Mouse (Mus musculus): ENCODE data around the gene Best3. TPM values are rescaled to one million over a fixed set of nuclear protein-coding genes. Genes with fewer than 3 reads are reported as not detected.
"Not testable (repeated sequence)": the region's sequence is repeated elsewhere in the genome, so short reads cannot be mapped to it uniquely, and the experiment has no call there.

The Best3 gene
- total RNA-seq, 2 experiments from 2014 or later = not detected

DNA sequence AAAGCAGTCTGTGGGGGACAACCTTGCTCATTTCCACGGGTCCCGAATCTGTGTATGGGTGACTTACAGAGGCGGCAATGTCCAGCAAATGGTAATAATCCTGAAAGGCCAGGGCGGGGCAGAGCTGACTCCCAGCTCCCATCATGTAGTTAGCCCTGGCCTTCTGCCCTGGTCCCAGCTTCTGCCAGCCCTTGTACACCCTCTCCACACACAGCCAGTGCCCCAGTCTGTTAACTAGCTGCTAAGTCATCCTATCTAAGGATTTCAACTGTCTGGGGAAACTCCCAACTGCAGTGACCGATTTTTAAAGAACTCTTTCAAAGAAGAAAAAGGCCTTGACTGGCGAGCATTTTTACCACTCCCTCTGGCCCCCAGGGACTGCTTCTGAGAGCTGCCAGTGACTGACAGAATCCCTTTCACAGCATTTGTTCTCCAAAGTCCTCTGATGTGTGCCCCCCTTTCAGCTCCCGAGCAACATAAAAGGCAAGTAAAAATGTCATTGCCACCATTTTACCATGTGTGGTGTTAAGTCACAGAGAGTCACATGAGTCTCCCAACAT lies 32.2 kb downstream of the Best3 start:
- no peak for ATAC-seq (replicated peaks; ENCODE audit: low FRiP score, low TSS enrichment, poor library complexity, severe bottlenecking)

- no peak for ATAC-seq (replicated peaks; ENCODE audit: low FRiP score, low TSS enrichment, poor library complexity, severe bottlenecking)
These were observed 35.1 kb downstream of the Best3 start for GRCm38 (mm10) chr10:117021020-117021754.

GRCm38 (mm10) chr10:117023693-117024092 lies 37.6 kb downstream of the Best3 start:
- ATAC-seq (replicated peaks; ENCODE audit: low FRiP score, low TSS enrichment, poor library complexity, severe bottlenecking) = no peak

DNA sequence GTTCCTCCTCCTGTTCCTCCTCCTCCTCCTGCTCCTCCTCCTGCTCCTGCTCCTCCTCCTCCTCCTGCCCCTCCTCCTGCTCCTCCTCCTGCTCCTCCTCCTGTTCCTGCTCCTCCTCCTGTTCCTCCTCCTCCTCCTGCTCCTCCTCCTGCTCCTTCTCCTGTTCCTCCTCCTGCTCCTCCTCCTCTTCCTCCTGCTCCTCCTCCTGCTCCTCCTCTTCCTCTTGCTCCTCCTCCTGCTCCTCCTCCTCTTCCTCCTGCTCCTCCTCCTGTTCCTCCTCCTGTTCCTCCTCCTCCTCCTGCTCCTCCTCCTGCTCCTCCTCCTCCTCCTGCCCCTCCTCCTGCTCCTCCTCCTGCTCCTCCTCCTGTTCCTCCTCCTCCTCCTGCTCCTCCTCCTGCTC lies 39.7 kb downstream of the Best3 start:
- not testable (repeated sequence) for ATAC-seq (replicated peaks; ENCODE audit: low FRiP score, low TSS enrichment, poor library complexity, severe bottlenecking)

- peak; percentile 41 for ATAC-seq (replicated peaks; ENCODE audit: low FRiP score, low TSS enrichment, poor library complexity, severe bottlenecking)
These were observed 40.1 kb downstream of the Best3 start for GRCm38 (mm10) chr10:117026176-117026575.

- no peak for ATAC-seq (replicated peaks; ENCODE audit: low FRiP score, low TSS enrichment, poor library complexity, severe bottlenecking)
These were observed 45.0 kb downstream of the Best3 start for GRCm38 (mm10) chr10:117031160-117031559.

- peak; percentile 91 for ATAC-seq (replicated peaks; ENCODE audit: low FRiP score, low TSS enrichment, poor library complexity, severe bottlenecking)
These were observed 47.7 kb downstream of the Best3 start for GRCm38 (mm10) chr10:117033785-117034184.

- ATAC-seq (replicated peaks; ENCODE audit: low FRiP score, low TSS enrichment, poor library complexity, severe bottlenecking) = 0 out of 2 replicates have a peak, but pooled peaks have one; percentile 48
These were observed 54.2 kb downstream of the Best3 start for GRCm38 (mm10) chr10:117040355-117040754.

GRCm38 (mm10) chr10:117042295-117042694 lies 56.2 kb downstream of the Best3 start:
- ATAC-seq (replicated peaks; ENCODE audit: low FRiP score, low TSS enrichment, poor library complexity, severe bottlenecking) = no peak

GRCm38 (mm10) chr10:117043497-117044166 lies 57.5 kb downstream of the Best3 start:
- ATAC-seq (replicated peaks; ENCODE audit: low FRiP score, low TSS enrichment, poor library complexity, severe bottlenecking) = peak; percentile 43; the same call in 1 of the 2 replicates

DNA sequence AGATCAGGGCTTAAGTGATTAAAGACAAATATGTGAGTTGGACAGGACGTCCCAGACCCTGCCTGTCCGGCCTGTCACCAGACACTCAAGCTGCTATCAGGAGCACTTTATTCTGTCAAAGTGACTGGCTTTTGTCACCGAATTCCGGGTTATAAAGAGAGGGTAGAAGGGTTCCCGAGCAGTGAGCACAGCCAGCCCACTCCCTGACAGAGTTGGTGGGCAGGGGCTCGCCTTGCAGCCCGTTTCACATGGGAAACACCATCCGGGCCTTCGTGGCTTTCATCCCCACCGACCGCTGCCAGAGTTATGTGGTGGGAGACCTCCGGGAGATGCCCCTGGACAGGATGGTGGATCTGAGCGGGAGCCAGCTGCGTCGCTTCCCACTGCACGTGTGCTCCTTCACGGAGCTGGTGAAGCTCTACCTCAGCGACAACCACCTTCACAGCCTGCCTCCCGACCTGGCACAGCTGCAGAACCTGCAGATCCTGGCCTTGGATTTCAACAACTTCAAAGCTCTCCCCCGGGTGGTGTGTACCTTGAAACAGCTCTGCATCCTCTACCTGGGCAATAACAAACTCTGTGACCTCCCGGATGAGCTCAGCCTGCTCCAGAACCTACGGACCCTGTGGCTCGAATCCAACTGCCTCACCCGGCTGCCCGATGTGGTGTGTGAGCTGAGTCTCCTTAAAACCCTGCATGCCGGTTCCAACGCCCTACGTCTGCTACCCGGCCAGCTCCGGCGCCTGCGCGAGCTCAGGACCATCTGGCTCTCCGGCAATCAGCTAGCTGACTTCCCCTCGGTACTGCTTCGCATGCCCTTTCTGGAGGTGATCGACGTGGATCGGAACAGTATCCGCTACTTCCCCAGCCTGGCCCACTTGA lies 59.3 kb downstream of the Best3 start, which contains the start of gene Lrrc10:
Lrrc10 (plus strand) TSS at position 167 of the 882 bp plus-strand sequence.
- ATAC-seq (replicated peaks; ENCODE audit: low FRiP score, low TSS enrichment, poor library complexity, severe bottlenecking) = 0 out of 2 replicates have a peak, but pooled peaks have one; percentile 13

DNA sequence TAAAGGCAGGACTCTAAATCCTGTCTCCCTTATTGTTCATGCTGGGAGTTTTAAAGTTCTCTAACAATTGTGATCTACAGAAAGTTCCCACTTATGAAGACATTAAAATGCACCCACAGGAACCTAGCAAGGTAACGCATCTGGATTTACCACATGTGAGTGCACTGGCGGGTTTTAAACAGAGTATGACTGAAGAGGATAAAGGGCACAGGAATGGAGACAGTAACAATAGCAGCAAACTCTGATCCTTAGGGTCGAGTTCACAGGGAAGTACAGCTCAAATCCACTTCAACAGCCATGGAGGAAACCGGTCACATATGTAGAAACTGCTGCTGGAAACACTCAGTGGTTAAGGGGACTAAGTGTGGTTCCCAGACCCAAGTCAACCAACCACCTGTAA lies 63.1 kb downstream of the Best3 start:
- no peak for ATAC-seq (replicated peaks; ENCODE audit: low FRiP score, low TSS enrichment, poor library complexity, severe bottlenecking)

DNA sequence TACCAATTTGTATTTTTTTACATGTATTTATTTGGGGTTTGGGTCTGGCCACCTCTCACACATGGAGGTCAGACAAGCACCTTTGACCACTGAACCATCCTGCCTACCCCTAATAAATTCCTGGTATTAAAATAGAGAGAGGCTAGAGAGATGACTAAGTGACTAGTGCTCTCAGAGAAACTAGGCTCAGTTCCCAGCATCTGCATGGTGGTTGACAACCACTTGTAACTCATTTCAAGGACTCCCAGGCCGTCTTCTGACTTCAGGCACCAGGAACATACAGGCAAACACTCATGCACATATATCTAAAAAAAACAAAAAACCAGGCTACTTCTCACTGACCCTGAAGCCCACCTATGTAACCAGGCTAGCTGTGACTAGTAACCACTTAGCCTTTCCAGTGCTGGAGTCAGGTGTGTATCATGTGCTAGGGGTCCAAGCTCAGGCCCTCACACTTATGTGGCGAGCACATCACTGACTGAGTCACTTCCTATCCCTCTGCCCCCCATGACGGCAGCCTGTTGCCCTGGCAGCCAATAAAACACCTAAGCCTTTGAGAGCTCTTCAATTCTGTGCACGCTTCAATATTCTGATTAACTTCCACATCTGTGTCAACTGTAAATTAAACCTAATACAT lies 64.0 kb downstream of the Best3 start:
- no peak for ATAC-seq (replicated peaks; ENCODE audit: low FRiP score, low TSS enrichment, poor library complexity, severe bottlenecking)

DNA sequence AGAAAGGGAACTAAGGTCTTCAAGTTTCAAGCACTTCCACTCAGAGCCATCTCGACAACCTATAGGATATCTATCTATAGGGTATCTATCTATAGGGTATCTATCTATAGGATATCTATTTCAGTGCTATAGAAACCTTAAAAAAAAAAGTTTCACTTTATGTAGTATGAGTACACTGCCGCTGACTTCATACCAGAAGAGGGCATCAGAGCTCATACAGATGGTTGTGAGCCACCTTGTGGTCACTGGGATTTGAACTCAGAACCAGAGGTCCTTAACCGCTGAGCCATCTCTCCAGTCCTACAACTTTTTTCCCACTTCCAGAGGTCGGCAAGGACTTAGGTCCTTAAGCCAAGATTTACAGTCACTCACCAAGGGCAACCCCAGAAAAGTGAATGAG lies 69.6 kb downstream of the Best3 start:
- ATAC-seq (replicated peaks; ENCODE audit: low FRiP score, low TSS enrichment, poor library complexity, severe bottlenecking) = no peak

DNA sequence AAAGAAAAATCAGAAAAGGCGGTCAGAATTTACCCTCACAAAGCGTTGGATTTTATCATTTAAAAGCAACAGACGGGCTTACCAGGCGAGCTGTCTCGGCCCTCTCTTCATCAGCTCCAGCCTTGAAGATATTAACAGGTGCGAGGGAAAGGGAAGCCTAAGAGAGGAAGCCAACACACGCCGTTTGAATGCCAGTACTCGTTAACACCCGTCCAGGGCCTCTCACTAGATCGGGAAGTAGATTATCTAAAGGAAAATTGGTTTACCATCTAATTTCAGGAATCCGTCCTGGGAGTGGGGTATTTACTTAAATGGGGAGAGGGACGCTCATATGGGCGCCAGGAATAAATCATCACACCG lies 76.8 kb downstream of the Best3 start:
- ATAC-seq (replicated peaks; ENCODE audit: low FRiP score, low TSS enrichment, poor library complexity, severe bottlenecking) = peak; percentile 37

DNA sequence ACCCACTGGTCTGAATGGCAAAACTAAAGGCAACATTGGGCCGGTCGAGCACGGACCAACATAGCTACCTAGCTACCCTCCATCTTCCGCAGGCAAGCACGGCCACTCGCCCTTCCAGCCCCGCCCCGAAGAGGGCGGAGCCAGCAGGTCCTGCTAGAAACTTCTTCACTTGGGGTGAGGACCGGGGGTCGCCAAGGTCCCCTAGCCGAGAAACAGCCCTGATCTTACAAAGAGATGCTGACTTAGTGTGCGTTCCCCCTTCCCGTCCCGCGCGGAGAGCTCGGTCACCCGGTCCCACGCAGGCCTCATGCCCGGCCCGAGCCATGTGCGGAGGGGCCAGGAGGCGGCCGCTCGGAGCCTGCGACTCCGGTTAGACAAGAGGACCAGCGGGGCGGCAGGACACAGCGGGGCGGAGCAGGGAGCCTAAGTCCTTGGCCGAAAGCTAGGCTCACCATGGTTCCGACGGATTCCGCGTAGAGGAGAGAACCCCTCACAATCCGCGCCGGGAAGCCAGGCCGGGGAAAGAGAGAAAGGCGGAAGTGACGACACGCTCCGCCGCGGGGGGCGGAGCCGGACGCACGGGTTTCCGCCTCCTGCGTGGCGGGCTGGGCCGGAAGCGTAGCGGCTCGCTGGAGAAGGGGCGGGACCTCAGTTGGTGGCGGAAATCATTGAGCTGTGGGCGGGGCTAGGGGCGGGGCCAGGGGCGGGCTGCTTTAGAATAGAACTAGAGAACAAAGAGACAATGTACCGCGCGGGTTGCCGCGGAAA lies 77.3 kb downstream of the Best3 start, which contains the start of gene Cct2:
Cct2 (minus strand) TSS at position 561 of the 768 bp plus-strand sequence.
- peak; percentile 92 for ATAC-seq (replicated peaks; ENCODE audit: low FRiP score, low TSS enrichment, poor library complexity, severe bottlenecking)

DNA sequence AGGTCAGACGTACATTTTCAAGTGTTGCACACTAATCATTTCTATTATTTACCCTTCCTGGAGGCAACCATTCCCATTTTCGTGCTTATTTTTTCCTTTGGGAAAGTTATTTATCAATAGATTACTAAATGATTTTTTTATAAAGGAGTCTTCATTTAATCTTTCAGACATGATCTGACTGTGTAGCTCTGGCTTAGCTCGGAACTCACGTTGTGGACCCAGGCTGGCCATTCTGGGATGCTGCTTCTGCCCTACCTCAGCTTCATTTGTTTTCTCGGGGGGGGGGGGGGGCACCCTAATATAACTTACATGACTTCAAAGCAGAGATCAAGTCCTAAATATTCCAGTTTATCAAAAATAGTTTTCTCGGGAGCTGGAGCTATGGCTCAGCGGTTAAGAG lies 78.0 kb downstream of the Best3 start:
- ATAC-seq (replicated peaks; ENCODE audit: low FRiP score, low TSS enrichment, poor library complexity, severe bottlenecking) = no peak

DNA sequence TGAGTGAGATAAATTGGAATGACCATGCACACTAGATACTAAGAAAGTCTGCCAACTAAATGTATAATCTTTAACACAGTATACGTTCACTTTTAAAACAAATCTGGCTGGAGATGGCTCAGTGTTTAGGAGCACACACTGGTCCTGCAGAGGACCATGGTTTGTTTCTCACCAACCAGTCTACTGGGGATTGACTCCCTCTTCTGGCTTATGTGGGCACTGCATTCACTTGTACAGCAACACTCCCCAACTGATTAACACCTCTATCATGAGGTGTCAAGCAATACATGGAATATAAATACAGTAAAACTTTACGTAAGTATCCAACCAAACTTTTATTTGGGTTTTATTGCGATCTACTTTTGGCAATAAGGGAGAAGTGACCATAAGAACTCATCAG lies 83.0 kb downstream of the Best3 start:
- peak; percentile 69 for ATAC-seq (replicated peaks; ENCODE audit: low FRiP score, low TSS enrichment, poor library complexity, severe bottlenecking)
